Mouse (Mus musculus): ENCODE results near the gene Tsen54. TPM values are rescaled to one million over a fixed set of nuclear protein-coding genes. Genes with fewer than 3 reads are reported as not detected.

The Tsen54 gene
- polyA plus RNA-seq, 1 experiment from 2014 or later: 20.5 TPM

DNA sequence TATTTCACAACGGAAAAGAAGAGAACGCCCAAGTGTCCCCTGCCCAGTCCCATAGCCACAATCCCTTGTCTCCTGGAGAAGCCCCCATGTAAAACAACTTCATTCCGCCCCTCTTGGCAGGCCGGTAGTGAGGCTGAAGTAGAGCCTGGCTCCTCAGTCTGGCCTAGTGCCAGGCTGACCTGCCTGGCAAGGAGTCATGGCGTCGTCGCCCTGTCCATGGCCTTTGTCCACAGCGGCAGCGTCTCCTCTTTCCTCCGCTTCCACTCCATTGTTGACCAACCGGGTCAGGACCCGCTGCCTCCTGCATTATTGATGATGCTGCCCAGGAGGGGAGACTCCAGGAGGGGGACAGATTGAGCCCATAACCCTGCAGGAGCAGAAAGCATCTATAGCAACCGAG is 43.4 kb downstream of the Tsen54 start:
- no peak overlapping the region for H3K4me3 ChIP-seq (replicated peaks; ENCODE audit: low read depth, low read length)
- H3K4me2 ChIP-seq (ENCODE audit: low read length): no peak overlapping the region
- H3K9ac ChIP-seq (replicated peaks; ENCODE audit: low read length): no peak overlapping the region
- DNase-seq (no peak), ATAC-seq (ENCODE audit: low FRiP score, low TSS enrichment) (no peak)
- no peaks in the 10 kb centered on the region for H3K4me1 ChIP-seq (ENCODE audit: control insufficient read depth, insufficient read depth, low read length)
- no peaks in the 10 kb centered on the region for H3K9me3 ChIP-seq (ENCODE audit: control insufficient read depth, low read length)
- 40% methylated on average over 13 of the region's 13 CpGs for WGBS
- no peak overlapping the region for H3K27ac ChIP-seq (replicated peaks; ENCODE audit: low read depth, low read length)
- H3K27me3 ChIP-seq (ENCODE audit: control insufficient read depth, insufficient read depth, low read length): peaks cover 38% of the 10 kb centered on the region
- no peaks in the 10 kb centered on the region for H3K36me3 ChIP-seq (ENCODE audit: control insufficient read depth, insufficient read depth, low read length)

DNA sequence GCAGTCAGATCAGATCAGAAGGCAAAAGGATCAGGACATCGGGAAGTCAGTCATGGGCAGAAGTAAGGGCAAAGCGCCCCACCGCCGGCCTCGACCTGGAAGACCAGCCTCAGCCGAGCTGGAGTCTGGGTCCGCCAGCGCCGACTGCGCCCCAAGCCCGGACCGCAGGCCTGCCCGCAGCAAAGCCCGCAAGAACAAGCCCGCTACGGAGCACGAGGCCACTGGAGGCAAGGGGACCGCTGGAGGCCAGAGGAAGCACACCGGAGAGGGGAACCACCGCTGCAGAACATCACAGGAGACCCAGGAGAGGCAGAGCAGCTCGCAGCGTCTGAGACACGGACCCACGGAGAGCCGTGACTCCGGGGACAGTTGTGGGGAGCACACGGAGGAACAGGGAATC is 43.8 kb downstream of the Tsen54 start, which contains the start of gene Myo15b:
Myo15b (plus strand) TSS at position 53 of the 400 bp plus-strand sequence.
- WGBS: 7% methylated on average over 27 of the region's 27 CpGs
- DNase-seq: no peak
- Histone ChIP-seq H3K27ac (replicated peaks; ENCODE audit: low read depth, low read length) (no peak within 1 kb of the TSS), H3K4me3 (replicated peaks; ENCODE audit: low read depth, low read length) (peak within 1 kb of the TSS; percentile 32), H3K4me1 (ENCODE audit: control insufficient read depth, insufficient read depth, low read length) (no peaks in the 10 kb centered on the region), H3K9ac (replicated peaks; ENCODE audit: low read length) (no peak within 1 kb of the TSS; the same call in 1 of the 2 replicates), H3K27me3 (ENCODE audit: control insufficient read depth, insufficient read depth, low read length) (peaks cover 38% of the 10 kb centered on the region), H3K36me3 (ENCODE audit: control insufficient read depth, insufficient read depth, low read length) (no peaks in the 10 kb centered on the region), H3K4me2 (ENCODE audit: low read length) (peak within 1 kb of the TSS; percentile 48), H3K9me3 (ENCODE audit: control insufficient read depth, low read length) (no peaks in the 10 kb centered on the region)
- ATAC-seq (ENCODE audit: low FRiP score, low TSS enrichment): no peak

DNA sequence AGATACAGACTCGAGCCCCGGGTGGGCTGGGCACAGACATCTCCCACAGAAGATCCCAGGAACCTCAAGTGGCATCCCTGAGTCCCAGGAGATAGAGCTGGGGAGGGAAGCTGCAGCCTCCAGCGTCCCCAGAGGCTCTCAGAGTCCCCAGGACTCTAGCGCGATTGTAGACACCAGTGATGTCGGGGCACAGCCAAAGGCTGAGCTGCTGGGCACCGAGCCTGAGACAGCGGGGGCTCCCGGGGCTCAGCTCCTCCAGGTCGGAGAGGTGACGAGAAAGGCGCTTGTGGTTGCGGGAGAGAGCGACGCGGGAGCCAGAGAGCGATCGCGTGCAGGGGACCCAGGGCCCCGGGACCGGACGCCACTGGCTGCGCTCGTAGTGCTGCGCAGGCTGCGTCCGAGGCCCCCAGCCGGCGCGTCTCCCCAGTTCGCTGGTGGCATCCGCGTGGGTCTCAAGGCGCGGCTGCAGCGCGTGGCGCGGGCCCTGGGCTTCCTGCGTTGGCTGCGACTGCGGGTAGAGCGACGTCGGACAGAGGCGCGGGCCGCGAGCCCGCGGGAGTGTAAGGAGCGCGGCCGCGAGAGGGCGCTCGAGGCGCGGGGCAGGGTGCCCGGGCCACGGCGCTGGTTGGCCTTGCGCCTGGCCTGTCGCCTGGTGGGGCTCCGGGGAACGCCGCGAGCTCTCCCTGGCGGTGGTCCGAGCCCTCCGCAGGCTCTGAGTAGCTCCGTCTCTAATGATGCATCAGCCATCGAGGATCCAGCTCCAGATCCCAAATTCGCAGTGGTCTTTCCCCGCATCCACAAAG is 44.8 kb downstream of the Tsen54 start:
- Histone ChIP-seq H3K4me1 (ENCODE audit: control insufficient read depth, insufficient read depth, low read length) (no peaks in the 10 kb centered on the region), H3K27me3 (ENCODE audit: control insufficient read depth, insufficient read depth, low read length) (peaks cover 38% of the 10 kb centered on the region), H3K4me2 (ENCODE audit: low read length) (peak overlapping the region; percentile 48), H3K36me3 (ENCODE audit: control insufficient read depth, insufficient read depth, low read length) (no peaks in the 10 kb centered on the region), H3K9me3 (ENCODE audit: control insufficient read depth, low read length) (no peaks in the 10 kb centered on the region), H3K4me3 (replicated peaks; ENCODE audit: low read depth, low read length) (peak overlapping the region; percentile 32), H3K9ac (replicated peaks; ENCODE audit: low read length) (no peak overlapping the region; the same call in 1 of the 2 replicates), H3K27ac (replicated peaks; ENCODE audit: low read depth, low read length) (no peak overlapping the region)
- DNase-seq (peak; percentile 86), ATAC-seq (ENCODE audit: low FRiP score, low TSS enrichment) (peak; percentile 62)
- 4% methylated on average over 75 of the region's 75 CpGs for WGBS

- Histone ChIP-seq H3K27me3 (ENCODE audit: control insufficient read depth, insufficient read depth, low read length) (peaks cover 23% of the 10 kb centered on the region), H3K9me3 (ENCODE audit: control insufficient read depth, low read length) (no peaks in the 10 kb centered on the region), H3K4me3 (replicated peaks; ENCODE audit: low read depth, low read length) (no peak overlapping the region), H3K4me2 (ENCODE audit: low read length) (no peak overlapping the region), H3K27ac (replicated peaks; ENCODE audit: low read depth, low read length) (no peak overlapping the region), H3K9ac (replicated peaks; ENCODE audit: low read length) (no peak overlapping the region), H3K4me1 (ENCODE audit: control insufficient read depth, insufficient read depth, low read length) (no peaks in the 10 kb centered on the region), H3K36me3 (ENCODE audit: control insufficient read depth, insufficient read depth, low read length) (no peaks in the 10 kb centered on the region)
- ATAC-seq (ENCODE audit: low FRiP score, low TSS enrichment) (no peak), DNase-seq (no peak)
- 85% methylated on average over 8 of the region's 8 CpGs for WGBS
Observed at GRCm38 (mm10) chr11:115863895-115864294, 49.4 kb downstream of the Tsen54 start.

- Histone ChIP-seq H3K36me3 (ENCODE audit: control insufficient read depth, insufficient read depth, low read length) (no peaks in the 10 kb centered on the region), H3K9me3 (ENCODE audit: control insufficient read depth, low read length) (no peaks in the 10 kb centered on the region), H3K4me3 (replicated peaks; ENCODE audit: low read depth, low read length) (no peak overlapping the region), H3K27ac (replicated peaks; ENCODE audit: low read depth, low read length) (no peak overlapping the region), H3K9ac (replicated peaks; ENCODE audit: low read length) (no peak overlapping the region), H3K4me2 (ENCODE audit: low read length) (no peak overlapping the region), H3K4me1 (ENCODE audit: control insufficient read depth, insufficient read depth, low read length) (no peaks in the 10 kb centered on the region), H3K27me3 (ENCODE audit: control insufficient read depth, insufficient read depth, low read length) (no peaks in the 10 kb centered on the region)
- ATAC-seq (ENCODE audit: low FRiP score, low TSS enrichment): no peak
- 86% methylated on average over 8 of the region's 8 CpGs for WGBS
- no peak for DNase-seq
Observed at GRCm38 (mm10) chr11:115869393-115869792, 54.9 kb downstream of the Tsen54 start.

- Histone ChIP-seq H3K4me1 (ENCODE audit: control insufficient read depth, insufficient read depth, low read length) (no peaks in the 10 kb centered on the region), H3K9me3 (ENCODE audit: control insufficient read depth, low read length) (no peaks in the 10 kb centered on the region), H3K36me3 (ENCODE audit: control insufficient read depth, insufficient read depth, low read length) (no peaks in the 10 kb centered on the region), H3K9ac (replicated peaks; ENCODE audit: low read length) (no peak overlapping the region), H3K27ac (replicated peaks; ENCODE audit: low read depth, low read length) (no peak overlapping the region), H3K4me2 (ENCODE audit: low read length) (no peak overlapping the region), H3K4me3 (replicated peaks; ENCODE audit: low read depth, low read length) (no peak overlapping the region), H3K27me3 (ENCODE audit: control insufficient read depth, insufficient read depth, low read length) (no peaks in the 10 kb centered on the region)
- ATAC-seq (ENCODE audit: low FRiP score, low TSS enrichment) (no peak), DNase-seq (no peak)
- 73% methylated on average over 4 of the region's 4 CpGs for WGBS
Observed at GRCm38 (mm10) chr11:115872437-115872836, 57.9 kb downstream of the Tsen54 start.

Small RNAs within 50 kb of the gene (microRNA-seq; reads per million reads assigned to microRNA genes)
- not detected for gene Mir5621

Other genes starting within 250 kb of the Tsen54 start
- gene Mrps7, start 210.8 kb upstream of the Tsen54 start, polyA plus RNA-seq (2014; fragmentation: Nextera tagmentation; extraction: Ambion mirVana): 75.7 and 83.4 TPM in 2 replicates
- gene Gga3, start 210.7 kb upstream of the Tsen54 start, polyA plus RNA-seq (2014; fragmentation: Nextera tagmentation; extraction: Ambion mirVana): 29.3 and 34.3 TPM in 2 replicates
- gene Mif4gd, start 201.8 kb upstream of the Tsen54 start, polyA plus RNA-seq (2014; fragmentation: Nextera tagmentation; extraction: Ambion mirVana): 9.7 and 11.4 TPM in 2 replicates
- gene Slc25a19, start 186.4 kb upstream of the Tsen54 start, polyA plus RNA-seq (2014; fragmentation: Nextera tagmentation; extraction: Ambion mirVana): 35.8 and 39.8 TPM in 2 replicates
- 113 and 135 TPM in 2 replicates for gene Grb2, start 106.1 kb upstream of the Tsen54 start, polyA plus RNA-seq (2014; fragmentation: Nextera tagmentation; extraction: Ambion mirVana)
- 15.2 and 20.9 TPM in 2 replicates for gene Tmem94, start 49.3 kb upstream of the Tsen54 start, polyA plus RNA-seq (2014; fragmentation: Nextera tagmentation; extraction: Ambion mirVana)
- 8.4 and 9.8 TPM in 2 replicates for gene Caskin2, start 1.1 kb upstream of the Tsen54 start, polyA plus RNA-seq (2014; fragmentation: Nextera tagmentation; extraction: Ambion mirVana)
- 0.55 and 0.63 TPM in 2 replicates for gene Llgl2, start 9.3 kb downstream of the Tsen54 start, polyA plus RNA-seq (2014; fragmentation: Nextera tagmentation; extraction: Ambion mirVana)
- 0.15 TPM in 1 of 2 replicates, not detected in the other for gene Myo15b, start 43.7 kb downstream of the Tsen54 start, polyA plus RNA-seq (2014; fragmentation: Nextera tagmentation; extraction: Ambion mirVana)
- gene Smim5, start 85.2 kb downstream of the Tsen54 start, polyA plus RNA-seq (2014; fragmentation: Nextera tagmentation; extraction: Ambion mirVana): 0.46 and 1.1 TPM in 2 replicates
- gene Smim6, start 97.3 kb downstream of the Tsen54 start, polyA plus RNA-seq (2014; fragmentation: Nextera tagmentation; extraction: Ambion mirVana): 0.22 and 0.31 TPM in 2 replicates
- gene Sap30bp, start 118.6 kb downstream of the Tsen54 start, polyA plus RNA-seq (2014; fragmentation: Nextera tagmentation; extraction: Ambion mirVana): 48.4 and 49.9 TPM in 2 replicates
- gene Recql5, start 118.8 kb downstream of the Tsen54 start, polyA plus RNA-seq (2014; fragmentation: Nextera tagmentation; extraction: Ambion mirVana): 18.0 and 18.4 TPM in 2 replicates
- gene Itgb4, start 160.0 kb downstream of the Tsen54 start, polyA plus RNA-seq (2014; fragmentation: Nextera tagmentation; extraction: Ambion mirVana): 0.43 and 0.68 TPM in 2 replicates
- 32.5 and 39.3 TPM in 2 replicates for gene Galk1, start 198.0 kb downstream of the Tsen54 start, polyA plus RNA-seq (2014; fragmentation: Nextera tagmentation; extraction: Ambion mirVana)
- 2,683 and 2,948 TPM in 2 replicates for gene H3f3b, start 213.2 kb downstream of the Tsen54 start, polyA plus RNA-seq (2014; fragmentation: Nextera tagmentation; extraction: Ambion mirVana)
- gene Unk, start 215.6 kb downstream of the Tsen54 start, polyA plus RNA-seq (2014; fragmentation: Nextera tagmentation; extraction: Ambion mirVana): 26.5 and 33.0 TPM in 2 replicates

Measured in midbrain, embryonic 14.5 days (tissue).